Mouse (Mus musculus): ENCODE data around the gene Thpo.
A peak's percentile ranks its signal among the peaks of the same experiment; 100 is the strongest.

The Thpo gene

DNA sequence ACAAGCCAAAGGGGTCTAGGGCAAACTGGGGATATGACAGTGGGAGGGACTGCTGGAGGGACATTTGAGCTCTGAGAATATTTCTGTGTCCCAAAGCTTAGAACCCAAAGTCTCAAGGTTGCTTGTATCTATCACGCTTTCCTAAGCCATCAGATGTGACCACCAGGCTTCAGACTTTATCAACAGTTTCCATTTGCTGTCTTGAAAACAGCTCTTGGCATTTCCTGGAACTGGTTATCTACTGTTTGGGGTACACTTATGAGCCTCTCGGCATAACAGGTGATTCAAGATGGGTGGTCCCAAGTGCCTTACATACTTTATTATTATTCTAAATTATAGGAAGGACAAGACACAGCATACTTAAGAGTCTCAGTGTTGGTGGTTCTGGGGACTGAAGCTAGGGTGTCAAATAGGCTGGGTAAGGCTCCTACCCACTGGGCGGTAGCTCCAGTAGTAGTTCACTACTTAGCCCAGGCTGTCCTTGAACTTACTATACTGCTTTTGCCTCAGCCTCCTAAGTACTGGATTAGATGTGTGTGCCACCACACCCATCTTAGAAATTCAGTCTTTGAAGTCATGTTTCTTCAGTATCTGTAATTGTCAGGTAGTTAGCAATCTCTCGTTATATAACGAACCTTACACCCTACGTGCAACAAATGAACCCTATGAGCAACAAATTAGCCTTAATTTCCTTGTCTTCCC is 30.5 kb downstream of the Thpo start:
- no peak for DNase-seq (ENCODE audit: low spot score)

DNA sequence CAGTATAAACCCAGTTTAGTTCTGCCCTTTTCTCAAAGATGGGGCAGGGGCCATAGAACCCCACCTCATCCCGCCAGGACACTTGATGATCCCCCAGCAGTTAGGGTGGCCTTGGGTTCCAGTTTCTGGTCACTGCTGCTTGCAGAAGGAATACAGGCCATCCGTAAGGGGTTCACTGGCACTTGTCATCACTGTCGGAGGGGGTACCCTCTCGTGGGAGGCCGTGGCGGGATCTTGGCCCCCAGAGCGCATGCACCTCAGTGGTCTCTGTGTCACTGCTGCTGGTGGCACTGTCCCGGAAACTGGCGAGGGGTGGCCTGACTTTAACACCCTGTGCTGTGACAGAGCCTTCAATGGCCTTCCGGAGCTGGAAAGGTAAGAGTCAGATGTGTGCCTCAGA is 31.2 kb downstream of the Thpo start:
- DNase-seq (ENCODE audit: low spot score) = no peak

DNA sequence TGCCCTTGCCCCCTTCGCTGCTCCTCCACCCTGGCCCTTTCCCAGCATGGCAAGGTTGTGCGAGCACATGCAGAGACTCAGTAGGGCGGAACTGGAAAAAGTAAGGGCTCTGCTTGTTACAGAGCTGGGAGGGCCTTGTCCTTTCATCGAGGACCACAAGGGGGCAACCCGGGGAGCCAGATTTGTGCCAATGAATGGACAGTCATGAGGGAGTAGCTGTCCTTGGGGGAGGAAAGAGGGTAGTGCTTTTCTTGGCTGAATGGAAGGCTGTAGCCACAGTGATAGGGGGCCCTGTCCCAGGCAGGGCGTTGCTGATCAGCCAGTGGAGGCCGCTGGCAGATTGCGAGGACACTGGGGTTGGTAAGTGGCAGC is 31.8 kb downstream of the Thpo start:
- DNase-seq (ENCODE audit: low spot score) = no peak

DNA sequence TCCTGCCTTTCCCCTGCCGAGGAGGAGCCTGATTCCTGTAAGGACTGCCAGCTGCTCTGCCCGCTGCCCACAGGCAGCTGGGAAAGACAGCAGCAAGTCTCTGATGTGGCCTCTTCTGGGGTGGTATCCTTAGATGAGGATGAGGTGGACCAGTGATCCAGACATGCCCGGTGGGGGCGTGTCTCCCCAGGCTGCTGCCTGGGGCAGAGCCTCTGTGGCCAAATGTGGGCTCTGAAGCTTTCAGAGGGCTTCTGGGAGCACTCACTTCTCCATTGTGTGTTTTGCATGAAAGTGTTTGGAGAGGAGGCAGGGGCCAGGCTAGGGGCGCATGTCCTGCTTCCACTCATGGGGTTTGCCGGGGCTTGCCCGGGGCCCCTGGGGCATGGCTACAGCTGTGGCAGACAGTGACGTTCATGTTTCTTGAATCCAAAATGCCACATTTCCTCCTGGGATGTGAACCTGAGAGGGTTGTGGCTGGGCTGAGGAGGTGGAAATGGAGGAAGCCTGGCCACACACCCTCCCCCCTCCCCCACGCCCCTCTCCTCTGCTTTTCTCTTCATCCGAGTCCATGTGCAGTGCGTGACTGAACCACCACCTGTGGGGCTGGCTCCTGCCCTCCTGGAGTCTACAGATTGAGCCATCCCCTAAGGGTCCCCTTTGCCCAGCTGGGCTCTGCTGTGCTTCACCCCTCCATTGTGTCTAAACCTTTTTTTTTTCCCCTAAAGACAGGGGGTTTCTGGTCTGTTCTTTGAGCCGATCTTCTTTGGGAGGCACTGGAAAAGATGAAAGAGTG is 32.4 kb downstream of the Thpo start:
- no peak for DNase-seq (ENCODE audit: low spot score)

DNA sequence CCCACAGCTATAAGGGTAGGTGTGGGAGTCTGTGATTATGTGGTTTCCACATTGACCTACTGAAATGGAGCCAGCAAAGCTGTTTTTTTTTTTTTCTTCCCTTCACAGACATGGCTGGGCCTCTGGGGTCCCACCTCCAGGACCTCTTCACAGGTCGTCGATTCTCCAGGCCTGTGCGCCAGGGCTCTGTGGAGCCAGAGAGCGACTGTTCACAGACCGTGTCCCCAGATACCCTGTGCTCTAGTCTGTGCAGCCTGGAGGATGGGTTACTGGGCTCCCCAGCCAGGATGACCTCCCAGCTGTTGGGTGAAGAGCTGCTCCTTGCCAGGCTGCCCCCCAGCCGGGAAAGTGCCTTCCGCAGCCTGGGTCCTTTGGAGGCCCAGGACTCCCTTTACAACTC is 33.0 kb downstream of the Thpo start:
- DNase-seq (ENCODE audit: low spot score) = no peak

DNA sequence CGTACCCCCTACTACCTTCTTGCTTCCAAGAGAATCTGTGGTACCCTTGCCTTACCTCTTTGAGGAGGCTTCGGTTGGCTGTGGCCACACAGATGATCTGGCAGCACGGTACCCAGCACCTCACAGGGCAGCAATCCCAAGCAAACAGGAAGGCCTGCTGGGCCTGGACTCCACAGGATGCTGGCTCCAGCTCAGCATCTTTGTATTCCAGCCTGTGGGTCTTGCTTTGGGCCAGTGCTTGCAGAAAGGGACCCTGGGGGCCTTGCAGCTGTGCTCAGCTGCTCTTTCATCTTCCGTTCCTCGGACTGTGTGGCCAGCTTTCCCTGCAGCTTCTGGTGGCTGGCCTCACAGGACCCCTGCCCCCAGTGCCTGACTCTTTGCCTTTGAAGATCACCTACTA is 34.3 kb downstream of the Thpo start:
- no peak for DNase-seq (ENCODE audit: low spot score)

DNA sequence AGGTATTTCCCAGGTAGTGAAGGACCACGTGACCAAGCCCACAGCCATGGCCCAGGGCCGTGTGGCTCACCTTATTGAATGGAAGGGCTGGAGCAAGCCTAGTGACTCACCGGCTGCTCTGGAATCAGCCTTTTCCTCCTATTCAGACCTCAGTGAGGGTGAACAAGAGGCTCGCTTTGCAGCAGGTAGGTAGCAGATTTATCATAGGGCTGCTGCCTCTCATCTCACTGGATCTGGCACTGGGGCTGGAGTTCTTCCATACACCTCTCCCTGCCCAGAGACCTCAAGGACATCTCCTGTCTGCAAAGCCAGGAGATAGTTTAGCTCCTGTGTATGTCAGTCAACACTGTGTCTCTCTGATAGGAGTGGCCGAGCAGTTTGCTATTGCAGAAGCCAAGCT is 35.0 kb downstream of the Thpo start:
- no peak for DNase-seq (ENCODE audit: low spot score)

DNA sequence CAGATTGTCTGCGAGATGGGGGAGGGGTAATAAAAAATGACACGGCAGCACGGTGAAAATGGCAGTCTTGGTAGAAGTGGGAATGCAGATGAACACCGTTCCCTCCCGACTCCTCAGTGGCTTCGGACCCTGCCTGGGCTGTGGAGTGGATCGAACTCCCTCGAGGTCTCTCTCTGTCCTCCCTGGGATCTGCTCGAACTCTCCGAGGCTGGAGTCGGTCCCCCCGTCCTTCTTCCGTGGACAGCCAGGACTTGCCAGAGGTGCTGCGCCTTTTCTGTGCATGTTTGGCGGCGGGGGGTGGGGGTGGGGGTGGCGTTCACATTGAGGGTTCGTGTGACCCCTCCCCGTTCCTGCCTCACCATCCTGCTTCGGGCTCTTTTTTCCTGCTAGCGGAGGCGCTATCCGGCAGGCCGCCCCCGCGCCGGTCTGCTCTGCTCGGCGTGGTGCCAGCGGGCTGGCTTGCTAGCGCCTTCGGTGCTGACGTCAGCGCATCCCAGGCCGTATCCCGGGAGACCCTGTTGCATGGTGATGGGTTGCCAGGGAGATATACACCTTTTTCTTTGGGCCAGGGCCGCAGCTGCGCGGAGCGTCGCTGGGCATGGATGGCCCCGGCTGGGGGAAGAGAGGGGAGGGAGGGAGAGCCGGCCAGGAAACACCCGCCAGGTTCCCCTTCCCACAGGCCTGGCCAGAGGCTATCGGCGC is 38.5 kb downstream of the Thpo start:
- DNase-seq (ENCODE audit: low spot score) = peak; percentile 76

DNA sequence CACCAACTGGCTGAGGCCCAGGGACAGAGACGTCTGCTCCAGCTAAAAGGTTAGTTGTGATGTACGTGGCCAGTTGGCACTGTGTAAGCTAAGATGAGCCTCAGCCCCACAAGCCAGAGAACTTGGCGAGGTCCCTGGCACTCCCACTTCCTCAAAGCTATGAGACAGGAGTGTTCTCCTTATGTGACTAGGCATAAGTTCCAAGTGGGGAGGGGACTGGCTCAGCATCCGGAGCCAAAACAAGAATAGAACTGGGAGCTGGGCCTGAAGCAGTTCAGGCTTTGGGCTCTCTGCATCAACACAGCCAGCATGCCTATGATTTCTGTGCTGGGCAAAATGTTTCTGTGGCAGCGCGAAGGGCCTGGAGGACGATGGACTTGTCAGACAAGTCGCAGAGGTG is 39.5 kb downstream of the Thpo start:
- no peak for DNase-seq (ENCODE audit: low spot score)

DNA sequence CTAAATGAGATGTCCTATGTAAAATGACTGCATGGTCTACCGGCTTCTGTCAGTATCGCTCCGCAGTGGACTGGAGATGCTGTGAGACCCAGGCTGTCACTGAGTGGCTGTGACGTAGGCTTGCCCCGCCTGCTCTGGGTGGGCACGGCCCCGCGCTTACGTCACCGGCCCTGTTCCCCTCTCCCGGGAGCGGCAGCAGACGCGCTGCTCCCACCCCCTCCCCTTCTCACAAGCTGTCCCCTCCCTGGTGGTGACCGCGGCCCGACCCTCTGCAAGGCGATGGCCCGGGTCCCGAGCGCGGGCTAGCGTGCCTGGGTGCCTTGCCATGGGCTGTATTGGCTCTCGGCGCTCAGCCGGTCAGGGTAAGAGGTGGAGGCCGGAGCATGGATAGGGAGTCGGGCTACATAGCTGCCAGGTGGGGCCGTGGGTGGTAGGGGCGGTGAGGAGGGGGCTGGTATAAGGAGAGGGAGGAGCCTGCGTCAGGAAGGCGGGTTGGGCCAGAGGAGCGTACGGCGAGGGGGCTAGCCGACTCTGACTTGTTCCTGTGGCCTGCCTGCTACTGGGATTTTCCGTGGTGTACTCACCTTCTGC is 41.1 kb downstream of the Thpo start, which contains the start of gene Fam131a:
Gene Fam131a (plus strand): TSS at position 131 of the 591 bp plus-strand sequence.
- DNase-seq (ENCODE audit: low spot score) = peak; percentile 67

DNA sequence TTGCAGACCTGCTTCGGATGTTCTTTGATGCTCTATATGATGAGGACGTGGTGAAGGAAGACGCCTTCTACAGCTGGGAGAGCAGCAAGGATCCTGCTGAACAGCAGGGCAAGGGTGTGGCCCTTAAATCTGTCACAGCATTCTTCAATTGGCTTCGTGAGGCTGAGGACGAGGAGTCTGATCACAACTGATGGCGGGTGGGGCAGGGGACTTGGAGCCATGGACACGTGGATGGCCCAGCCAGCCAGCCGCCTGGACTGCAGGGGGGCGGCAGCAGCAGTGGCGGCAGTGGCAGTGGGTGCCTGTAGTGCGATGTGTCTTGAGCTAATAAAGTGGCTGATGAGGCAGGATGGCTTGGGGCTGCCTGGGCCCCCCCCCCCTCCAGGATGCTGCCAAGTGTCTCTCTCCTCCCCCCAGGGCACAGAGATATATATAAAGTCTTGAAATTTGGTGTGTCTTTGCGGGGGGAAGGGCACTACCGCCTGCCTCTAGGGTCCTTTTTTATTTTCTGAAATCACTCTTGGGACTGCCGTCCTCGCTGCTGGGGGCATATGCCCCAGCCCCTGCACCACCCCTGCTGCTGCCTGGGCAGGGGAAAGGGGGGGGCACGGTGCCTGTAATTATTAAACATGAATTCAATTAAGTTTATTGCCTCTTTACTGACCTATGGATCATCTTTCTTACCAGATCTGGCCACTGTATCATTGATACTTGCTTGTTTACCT is 41.9 kb downstream of the Thpo start:
- DNase-seq (ENCODE audit: low spot score) = no peak

DNA sequence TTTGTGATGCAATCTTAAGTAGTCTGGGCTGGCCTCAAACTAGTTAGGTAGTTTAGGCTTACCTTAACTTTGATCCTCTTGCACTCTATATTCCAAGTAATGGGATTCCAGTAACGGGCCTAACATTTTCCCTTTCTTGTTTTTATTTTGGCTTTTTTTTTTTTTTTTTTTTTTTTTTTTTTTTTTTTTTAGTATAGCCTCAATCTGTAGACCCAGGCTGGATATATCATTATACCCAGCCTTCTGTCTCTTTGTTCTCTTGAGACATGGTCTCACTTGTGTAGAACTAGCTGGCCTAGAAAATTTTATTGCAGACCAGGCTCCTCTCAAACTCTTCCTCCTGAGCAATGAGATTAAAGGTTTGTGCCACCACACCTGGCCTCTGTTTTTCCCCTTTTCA is 42.7 kb downstream of the Thpo start:
- DNase-seq (ENCODE audit: low spot score) = no peak

DNA sequence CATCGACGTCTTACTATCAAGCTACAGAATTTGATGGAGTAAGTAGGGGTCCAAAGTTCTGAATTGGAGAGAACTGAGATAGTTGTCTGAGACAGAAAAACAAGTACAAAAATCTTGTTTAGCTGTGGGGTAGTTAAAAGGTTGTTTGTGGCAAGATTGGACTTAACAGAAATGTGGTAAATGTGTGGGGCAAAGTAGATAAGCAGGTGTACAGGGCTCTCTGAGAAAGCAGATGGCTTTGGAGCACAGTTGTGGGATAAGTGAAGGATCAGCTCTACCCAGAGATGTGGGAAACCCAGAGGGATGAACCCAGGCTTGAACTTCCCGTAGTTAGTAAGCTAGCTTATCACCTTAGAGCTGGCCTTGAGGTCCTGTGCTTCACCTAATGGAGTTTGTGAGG is 43.5 kb downstream of the Thpo start:
- no peak for DNase-seq (ENCODE audit: low spot score)

DNA sequence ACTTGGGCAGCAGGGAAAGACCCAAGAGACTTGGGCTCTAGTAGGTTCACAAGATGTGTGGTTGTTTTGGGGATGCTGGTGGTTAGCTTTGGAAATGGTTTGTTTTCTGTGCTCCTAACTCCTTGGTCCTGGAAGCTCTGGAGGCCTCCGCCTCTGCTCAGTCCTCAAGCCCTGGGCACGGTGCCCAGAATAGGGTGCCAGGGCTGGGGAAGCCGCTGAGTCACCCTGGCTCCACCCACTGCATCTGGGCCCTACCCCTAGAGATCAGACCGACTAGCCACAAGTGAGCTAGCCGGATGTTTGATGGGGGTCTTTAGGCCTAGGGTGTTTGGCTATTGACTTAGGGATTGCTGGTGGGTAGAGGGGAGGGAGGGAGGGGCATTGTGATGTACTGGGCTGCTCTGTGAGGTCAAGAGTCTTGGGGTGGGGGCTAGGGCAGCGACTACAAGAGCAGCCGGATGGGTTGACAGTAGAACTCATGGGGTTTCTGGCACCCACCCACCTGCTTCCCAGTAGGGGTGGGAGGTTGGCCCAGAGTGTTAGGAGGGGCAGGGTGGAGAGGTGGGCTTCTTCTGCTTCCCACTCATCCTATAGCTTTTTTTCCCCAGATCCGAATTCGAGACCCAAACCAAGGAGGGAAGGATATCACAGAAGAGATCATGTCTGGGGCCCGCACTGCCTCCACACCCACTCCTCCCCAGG is 56.2 kb downstream of the Thpo start:
- DNase-seq (ENCODE audit: low spot score) = no peak

DNA sequence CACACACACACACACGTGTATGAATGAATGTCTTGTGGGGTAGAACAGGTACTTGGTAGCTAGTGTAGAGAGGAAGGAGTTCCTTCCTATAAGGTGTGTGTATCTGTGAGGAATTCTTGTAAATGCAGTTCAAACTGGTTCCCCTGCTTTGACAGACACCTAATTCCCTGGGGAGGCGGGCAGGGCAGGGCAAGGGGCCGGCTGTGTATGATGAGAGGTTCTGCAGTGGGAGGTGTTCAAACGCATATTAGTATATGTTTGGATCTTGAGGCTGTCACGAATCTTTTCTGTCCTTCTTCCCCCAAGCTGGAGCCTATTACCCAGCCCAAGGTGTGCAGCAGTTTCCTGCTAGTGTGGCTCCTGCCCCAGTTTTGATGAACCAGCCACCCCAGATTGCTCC is 56.9 kb downstream of the Thpo start:
- DNase-seq (ENCODE audit: low spot score) = no peak

DNA sequence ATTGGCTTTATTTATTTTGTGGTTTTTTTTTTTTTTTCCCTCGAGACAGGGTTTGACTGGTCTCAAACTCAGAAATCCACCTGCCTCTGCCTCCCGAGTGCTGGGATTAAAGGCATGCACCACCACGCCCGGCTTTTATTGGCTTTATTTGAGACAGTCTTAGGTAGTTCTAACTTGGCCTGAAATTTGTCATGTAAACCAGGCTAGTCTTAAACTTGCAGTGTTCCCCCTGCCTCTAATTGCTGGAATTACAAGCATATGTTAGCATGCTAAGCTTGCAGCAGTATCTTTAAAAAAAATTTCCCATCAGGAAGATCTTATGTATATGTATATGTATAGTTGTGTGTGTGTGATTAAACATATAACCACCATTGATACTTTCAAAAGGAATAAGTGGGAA is 57.6 kb downstream of the Thpo start:
- DNase-seq (ENCODE audit: low spot score) = no peak

DNA sequence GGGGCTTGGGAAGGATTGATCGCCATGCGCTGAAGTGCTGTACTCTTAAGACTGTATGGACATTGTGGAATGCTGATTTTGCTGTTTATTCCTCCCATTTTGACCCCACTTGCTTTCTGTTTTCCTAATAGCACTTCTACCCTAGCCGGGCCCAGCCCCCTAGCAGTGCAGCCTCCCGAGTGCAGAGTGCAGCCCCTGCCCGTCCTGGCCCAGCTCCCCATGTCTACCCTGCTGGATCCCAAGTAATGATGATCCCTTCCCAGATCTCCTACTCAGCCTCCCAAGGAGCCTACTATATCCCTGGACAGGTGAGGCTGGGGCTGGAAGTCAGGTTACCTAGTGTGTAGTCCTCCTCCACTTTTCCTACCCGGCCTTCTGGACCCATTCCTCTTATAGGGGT is 59.1 kb downstream of the Thpo start:
- DNase-seq (ENCODE audit: low spot score) = no peak
